Mouse (Mus musculus): ENCODE measurements around the gene Mfn2. TPM values are rescaled to one million over a fixed set of nuclear protein-coding genes. Genes with fewer than 3 reads are reported as not detected.

Gene Mfn2
- polyA plus RNA-seq, 1 experiment: 19.0 TPM

- H3K36me3 ChIP-seq (replicated peaks; ENCODE audit: low read length): peaks cover 5% of the 10 kb centered on the region
- H3K27me3 ChIP-seq (replicated peaks): peaks cover 15% of the 10 kb centered on the region
- peaks cover 76% of the 10 kb centered on the region for H3K4me1 ChIP-seq
- H3K9me3 ChIP-seq: no peaks in the 10 kb centered on the region
- TF ChIP-seq FLI1 (IDR thresholded peaks at IDR 0.05; ENCODE audit: low read length) (no peak), GATA1 (IDR thresholded peaks at IDR 0.05; ENCODE audit: borderline replicate concordance, low read length) (no peak)
- H3K4me3 ChIP-seq (replicated peaks): peak overlapping the region; percentile 80
These were observed 33.0 kb upstream of the Mfn2 start for GRCm38 (mm10) chr4:147937486-147937885.

GRCm38 (mm10) chr4:147937021-147937420 is 32.5 kb upstream of the Mfn2 start:
- Histone ChIP-seq H3K27me3 (replicated peaks) (peaks cover 15% of the 10 kb centered on the region), H3K4me3 (replicated peaks) (peak overlapping the region; percentile 97), H3K36me3 (replicated peaks; ENCODE audit: low read length) (peaks cover 4% of the 10 kb centered on the region), H3K9me3 (no peaks in the 10 kb centered on the region), H3K4me1 (peaks cover 77% of the 10 kb centered on the region)
- no peak for TF ChIP-seq FLI1 (IDR thresholded peaks at IDR 0.05; ENCODE audit: low read length)
- no peak for TF ChIP-seq GATA1 (IDR thresholded peaks at IDR 0.05; ENCODE audit: borderline replicate concordance, low read length)

- no peak for TF ChIP-seq GATA1 (IDR thresholded peaks at IDR 0.05; ENCODE audit: borderline replicate concordance, low read length)
- no peak for TF ChIP-seq FLI1 (IDR thresholded peaks at IDR 0.05; ENCODE audit: low read length)
- Histone ChIP-seq H3K36me3 (replicated peaks; ENCODE audit: low read length) (peaks cover 5% of the 10 kb centered on the region), H3K9me3 (no peaks in the 10 kb centered on the region), H3K4me3 (replicated peaks) (peak within 1 kb of the TSS; percentile 97), H3K27me3 (replicated peaks) (peaks cover 18% of the 10 kb centered on the region), H3K4me1 (peaks cover 73% of the 10 kb centered on the region)
These were observed 31.9 kb upstream of the Mfn2 start, which contains the start of gene Plod1 for GRCm38 (mm10) chr4:147936331-147936954. Plod1 (minus strand) TSS chr4:147936767.

GRCm38 (mm10) chr4:147935904-147936303 is 31.4 kb upstream of the Mfn2 start:
- H3K4me3 ChIP-seq (replicated peaks): peak overlapping the region; percentile 97
- TF ChIP-seq GATA1 (IDR thresholded peaks at IDR 0.05; ENCODE audit: borderline replicate concordance, low read length) (no peak), FLI1 (IDR thresholded peaks at IDR 0.05; ENCODE audit: low read length) (no peak)
- no peaks in the 10 kb centered on the region for H3K9me3 ChIP-seq
- peaks cover 11% of the 10 kb centered on the region for H3K36me3 ChIP-seq (replicated peaks; ENCODE audit: low read length)
- peaks cover 72% of the 10 kb centered on the region for H3K4me1 ChIP-seq
- peaks cover 18% of the 10 kb centered on the region for H3K27me3 ChIP-seq (replicated peaks)

- peaks cover 64% of the 10 kb centered on the region for H3K4me1 ChIP-seq
- TF ChIP-seq GATA1 (IDR thresholded peaks at IDR 0.05; ENCODE audit: borderline replicate concordance, low read length): no peak
- no peak for TF ChIP-seq FLI1 (IDR thresholded peaks at IDR 0.05; ENCODE audit: low read length)
- H3K36me3 ChIP-seq (replicated peaks; ENCODE audit: low read length): peaks cover 20% of the 10 kb centered on the region
- no peaks in the 10 kb centered on the region for H3K9me3 ChIP-seq
- H3K27me3 ChIP-seq (replicated peaks): peaks cover 18% of the 10 kb centered on the region
- no peak overlapping the region for H3K4me3 ChIP-seq (replicated peaks)
These were observed 30.1 kb upstream of the Mfn2 start for GRCm38 (mm10) chr4:147934611-147935010.

- TF ChIP-seq FLI1 (IDR thresholded peaks at IDR 0.05; ENCODE audit: low read length): no peak
- no peak for TF ChIP-seq GATA1 (IDR thresholded peaks at IDR 0.05; ENCODE audit: borderline replicate concordance, low read length)
- Histone ChIP-seq H3K4me3 (replicated peaks) (no peak overlapping the region), H3K36me3 (replicated peaks; ENCODE audit: low read length) (peaks cover 25% of the 10 kb centered on the region), H3K4me1 (peaks cover 60% of the 10 kb centered on the region), H3K27me3 (replicated peaks) (peaks cover 18% of the 10 kb centered on the region), H3K9me3 (no peaks in the 10 kb centered on the region)
These were observed 29.6 kb upstream of the Mfn2 start for GRCm38 (mm10) chr4:147934134-147934533.

GRCm38 (mm10) chr4:147930946-147931345 is 26.4 kb upstream of the Mfn2 start:
- Histone ChIP-seq H3K4me3 (replicated peaks) (no peak overlapping the region), H3K9me3 (no peaks in the 10 kb centered on the region), H3K36me3 (replicated peaks; ENCODE audit: low read length) (peaks cover 36% of the 10 kb centered on the region), H3K4me1 (peaks cover 38% of the 10 kb centered on the region), H3K27me3 (replicated peaks) (peaks cover 20% of the 10 kb centered on the region)
- TF ChIP-seq GATA1 (IDR thresholded peaks at IDR 0.05; ENCODE audit: borderline replicate concordance, low read length) (no peak), FLI1 (IDR thresholded peaks at IDR 0.05; ENCODE audit: low read length) (no peak)

- peaks cover 53% of the 10 kb centered on the region for H3K36me3 ChIP-seq (replicated peaks; ENCODE audit: low read length)
- H3K27me3 ChIP-seq (replicated peaks): peaks cover 17% of the 10 kb centered on the region
- H3K9me3 ChIP-seq: peaks cover 4% of the 10 kb centered on the region; the same call in 1 of the 2 replicates
- no peak overlapping the region for H3K4me3 ChIP-seq (replicated peaks)
- TF ChIP-seq FLI1 (IDR thresholded peaks at IDR 0.05; ENCODE audit: low read length): no peak
- TF ChIP-seq GATA1 (IDR thresholded peaks at IDR 0.05; ENCODE audit: borderline replicate concordance, low read length): no peak
- H3K4me1 ChIP-seq: peaks cover 21% of the 10 kb centered on the region
These were observed 24.0 kb upstream of the Mfn2 start for GRCm38 (mm10) chr4:147928540-147928939.

GRCm38 (mm10) chr4:147928136-147928535 is 23.6 kb upstream of the Mfn2 start:
- peaks cover 16% of the 10 kb centered on the region for H3K27me3 ChIP-seq (replicated peaks)
- H3K9me3 ChIP-seq: peaks cover 5% of the 10 kb centered on the region; the same call in 1 of the 2 replicates
- peaks cover 57% of the 10 kb centered on the region for H3K36me3 ChIP-seq (replicated peaks; ENCODE audit: low read length)
- H3K4me1 ChIP-seq: peaks cover 22% of the 10 kb centered on the region
- no peak for TF ChIP-seq FLI1 (IDR thresholded peaks at IDR 0.05; ENCODE audit: low read length)
- no peak for TF ChIP-seq GATA1 (IDR thresholded peaks at IDR 0.05; ENCODE audit: borderline replicate concordance, low read length)
- H3K4me3 ChIP-seq (replicated peaks): no peak overlapping the region

- peaks cover 14% of the 10 kb centered on the region for H3K27me3 ChIP-seq (replicated peaks)
- H3K9me3 ChIP-seq: peaks cover 5% of the 10 kb centered on the region; the same call in 1 of the 2 replicates
- peaks cover 22% of the 10 kb centered on the region for H3K4me1 ChIP-seq
- peaks cover 62% of the 10 kb centered on the region for H3K36me3 ChIP-seq (replicated peaks; ENCODE audit: low read length)
- H3K4me3 ChIP-seq (replicated peaks): peak overlapping the region; percentile 69
- TF ChIP-seq GATA1 (IDR thresholded peaks at IDR 0.05; ENCODE audit: borderline replicate concordance, low read length): no peak
- TF ChIP-seq FLI1 (IDR thresholded peaks at IDR 0.05; ENCODE audit: low read length): no peak
These were observed 23.2 kb upstream of the Mfn2 start for GRCm38 (mm10) chr4:147927705-147928104.

Measured in megakaryocyte, embryonic 14.5 days (primary cell).